Mouse (Mus musculus) lung, postnatal 4 days (tissue): Measurements from ENCODE around the gene Ubash3b.

Experiments
- DNase-seq, 2 experiments: peaks; one replicate each; pipeline ENCODE4 v3.0.0; 2021

Gene Ubash3b

GRCm38 (mm10) chr9:41166886-41167285 lies 5.4 kb upstream of the Ubash3b start:
- no peak for DNase-seq

- DNase-seq, result no peak
These were observed 866 bp upstream of the Ubash3b start for GRCm38 (mm10) chr9:41162363-41162762.

DNA sequence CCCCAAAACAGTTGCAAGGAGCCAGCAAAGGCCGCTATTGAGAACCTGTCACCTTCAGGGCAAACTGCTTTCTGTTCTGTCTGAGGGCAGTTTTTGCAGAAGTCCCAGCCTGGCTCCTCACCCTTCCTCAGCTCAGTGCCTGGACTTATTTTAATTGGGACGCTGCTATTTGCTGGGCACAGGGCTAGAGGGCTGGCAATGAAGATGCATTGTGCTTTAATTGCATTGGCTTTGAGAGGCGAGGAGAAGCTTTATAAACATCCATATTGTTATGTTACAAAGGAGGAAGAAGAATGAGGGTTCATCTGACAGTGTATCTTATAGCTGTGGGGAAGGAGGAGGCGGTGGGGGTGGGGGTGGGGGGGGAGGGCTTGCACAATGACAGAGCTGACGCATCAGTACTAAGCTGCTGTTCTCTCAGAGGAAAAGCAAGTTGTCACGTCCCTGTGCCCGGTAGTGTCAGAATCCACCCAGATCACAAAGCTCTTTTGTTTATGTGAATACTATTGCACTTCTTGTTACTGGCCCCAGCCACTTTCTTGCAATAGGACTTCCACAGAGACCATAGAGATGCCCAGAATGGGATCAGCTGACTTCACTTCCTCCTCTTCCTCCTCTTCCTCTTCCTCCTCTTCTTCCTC lies 841 bp downstream of the Ubash3b start:
- peak; percentile 18 to 31 for DNase-seq

DNA sequence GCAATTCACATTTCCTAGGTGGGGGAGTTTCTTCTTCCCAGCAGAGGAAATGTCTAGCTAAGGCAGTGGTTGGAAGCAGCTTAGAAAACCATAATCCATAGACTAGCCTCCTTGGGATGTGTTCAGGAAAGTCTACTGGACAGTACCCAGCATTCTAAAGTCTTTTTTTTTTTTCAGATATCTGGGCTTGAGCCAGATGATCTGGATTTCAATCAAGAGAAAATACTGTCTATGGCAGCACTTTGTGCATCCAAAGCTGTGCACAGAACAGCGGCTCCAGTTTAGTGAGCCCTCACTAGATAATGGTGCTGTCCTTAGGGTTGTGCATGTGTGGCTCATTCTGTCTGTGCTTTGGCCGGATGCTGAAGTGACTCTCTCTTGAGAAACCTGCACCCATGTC lies 2.3 kb downstream of the Ubash3b start:
- DNase-seq, result no peak

- no peak for DNase-seq
These were observed 3.5 kb downstream of the Ubash3b start for GRCm38 (mm10) chr9:41157872-41158567.

DNA sequence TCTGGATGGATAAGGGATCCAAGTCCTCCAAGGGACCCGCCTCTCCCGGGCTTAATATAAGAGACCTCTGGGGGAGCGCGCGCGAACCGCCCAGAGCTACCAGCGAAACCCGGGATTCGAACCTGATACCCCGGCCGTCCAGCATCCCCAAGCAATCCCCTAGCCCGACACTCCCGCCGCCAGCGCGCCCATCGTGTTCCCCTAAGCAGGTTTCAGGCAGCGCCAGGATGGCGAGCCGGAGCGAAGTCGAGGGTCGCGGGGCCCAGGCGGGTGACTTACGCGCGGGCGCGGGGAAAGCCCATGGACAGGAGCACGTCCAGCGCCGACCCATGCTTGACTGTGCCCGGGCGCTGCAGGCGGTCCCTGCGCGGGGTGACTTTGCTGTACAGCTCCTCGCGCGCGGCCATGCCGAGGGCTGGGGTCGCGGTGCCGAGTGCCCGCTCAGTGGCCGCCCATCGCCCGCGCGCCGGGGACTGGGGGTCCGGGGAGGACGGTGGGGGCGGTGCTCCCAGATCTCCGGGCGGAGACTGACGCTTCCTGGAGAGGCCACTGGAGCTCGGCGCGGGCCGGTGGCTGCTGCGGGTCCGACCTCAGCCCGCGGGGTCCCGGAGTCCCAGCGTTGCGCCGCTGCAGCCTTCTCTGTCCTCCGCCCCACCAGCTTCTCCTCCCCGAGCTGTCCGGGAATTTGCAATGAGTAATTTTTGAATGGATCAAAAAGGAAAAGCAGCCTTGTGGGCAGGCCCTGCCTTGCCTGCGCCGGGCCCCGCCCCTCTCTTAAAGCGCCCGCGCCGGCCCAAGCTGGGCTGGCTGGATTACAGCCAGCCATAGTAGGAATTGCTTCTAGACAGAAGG lies 4.3 kb downstream of the Ubash3b start:
- peak; percentile 79 to 85 for DNase-seq

DNA sequence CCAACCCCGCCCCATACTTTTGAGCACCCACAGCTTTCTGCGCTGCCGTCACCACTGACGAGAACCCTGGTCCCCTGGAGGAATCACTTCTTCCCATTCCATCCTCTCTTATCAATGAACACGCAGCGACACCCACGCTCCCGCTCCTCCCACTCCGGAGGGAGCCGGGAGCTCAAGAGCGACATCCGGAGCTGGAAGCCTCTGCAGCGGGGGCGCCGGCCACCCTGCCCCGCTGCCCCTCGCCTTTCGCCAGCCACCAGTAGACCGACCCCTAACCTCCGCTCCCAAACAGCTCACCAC lies 4.8 kb downstream of the Ubash3b start:
- peak in 1 of 2 experiments; percentile 45 for DNase-seq

- no peak for DNase-seq
These were observed 5.3 kb downstream of the Ubash3b start for GRCm38 (mm10) chr9:41156006-41156719.

- no peak for DNase-seq
These were observed 7.5 kb downstream of the Ubash3b start for GRCm38 (mm10) chr9:41153979-41154378.

- peak; percentile 34 to 50 for DNase-seq
These were observed 8.4 kb downstream of the Ubash3b start for GRCm38 (mm10) chr9:41153050-41153449.

DNA sequence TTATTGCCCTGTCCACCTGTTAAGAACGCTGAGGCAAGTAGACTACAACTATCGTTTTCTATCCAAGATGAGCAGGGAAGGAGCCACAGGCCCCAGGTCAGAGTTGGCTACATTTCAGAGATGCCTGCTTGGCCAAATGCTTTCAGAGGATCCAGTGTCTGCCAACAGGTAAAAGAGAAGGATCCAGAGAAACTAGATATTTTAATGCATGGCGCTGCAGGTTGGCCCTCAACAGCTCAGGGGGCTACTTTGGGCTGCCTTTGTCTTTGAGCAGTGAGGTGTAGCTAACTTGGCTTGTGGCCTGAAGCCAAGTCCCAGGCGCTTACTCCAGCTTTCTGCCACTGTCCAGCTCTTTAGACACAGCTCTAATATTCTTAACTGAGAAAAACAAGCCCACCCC lies 10.0 kb downstream of the Ubash3b start:
- DNase-seq, result no peak

DNA sequence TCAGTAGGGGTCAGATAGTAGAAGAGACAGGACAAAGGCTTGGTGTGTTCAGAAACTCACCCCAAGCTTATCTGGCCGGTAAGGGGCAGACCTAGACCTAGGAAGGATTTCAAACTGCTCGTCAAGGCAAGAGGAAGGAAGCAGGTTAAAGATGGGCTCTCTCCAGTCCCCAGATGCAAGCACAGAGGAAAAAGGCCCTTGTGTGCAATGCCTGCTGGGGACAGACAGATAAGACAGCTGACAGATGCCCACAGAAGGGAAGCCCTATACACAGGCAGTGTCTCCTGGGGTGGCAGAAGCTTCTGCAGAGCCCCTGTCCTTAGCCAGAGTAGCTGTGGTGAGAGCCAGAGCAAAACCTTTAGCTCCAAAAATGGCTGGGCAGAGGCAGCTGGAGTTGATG lies 11.6 kb downstream of the Ubash3b start:
- DNase-seq, result no peak

- DNase-seq, result no peak
These were observed 12.3 kb downstream of the Ubash3b start for GRCm38 (mm10) chr9:41149079-41149676.

DNA sequence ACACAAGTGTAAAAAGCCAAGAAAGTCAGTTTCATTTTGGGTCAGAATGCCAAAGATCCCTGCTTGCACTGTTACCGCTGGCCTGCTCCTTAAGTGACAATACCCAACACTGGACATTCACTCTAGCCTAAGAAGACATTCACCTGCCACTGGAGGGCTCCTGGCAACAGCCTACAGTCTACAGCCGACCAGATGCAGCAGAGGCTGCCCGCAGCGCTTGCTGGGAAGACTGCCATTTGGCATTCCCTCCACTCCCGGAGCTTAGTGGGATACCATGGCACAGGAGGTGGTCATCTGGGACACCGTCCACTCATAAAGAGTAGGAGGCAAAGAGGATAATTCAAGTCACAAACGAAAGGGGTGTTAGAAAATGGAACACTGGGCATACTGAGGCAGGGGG lies 12.9 kb downstream of the Ubash3b start:
- peak in 1 of 2 experiments; percentile 33 for DNase-seq

GRCm38 (mm10) chr9:41147203-41147842 lies 14.2 kb downstream of the Ubash3b start:
- DNase-seq, result peak; percentile 77 to 85

DNA sequence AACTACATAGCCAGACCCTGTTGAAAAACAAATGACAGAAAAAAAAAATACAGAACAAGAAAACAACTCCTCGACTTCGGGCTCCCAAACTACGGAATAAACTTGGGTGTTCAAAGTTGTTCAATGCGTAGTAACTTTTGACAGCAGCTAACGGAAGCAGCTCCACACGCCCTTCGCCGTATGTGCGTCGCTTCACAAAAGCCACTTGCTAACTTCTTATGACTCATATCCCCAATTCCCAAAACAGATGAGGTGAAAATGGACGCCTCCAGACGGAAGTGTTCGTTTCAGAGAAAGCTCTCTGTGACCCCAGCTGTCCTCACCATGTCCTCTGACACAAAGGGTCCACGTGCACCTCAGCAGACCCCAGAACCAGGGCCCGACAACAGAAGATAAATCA lies 17.7 kb downstream of the Ubash3b start:
- DNase-seq, result no peak

DNA sequence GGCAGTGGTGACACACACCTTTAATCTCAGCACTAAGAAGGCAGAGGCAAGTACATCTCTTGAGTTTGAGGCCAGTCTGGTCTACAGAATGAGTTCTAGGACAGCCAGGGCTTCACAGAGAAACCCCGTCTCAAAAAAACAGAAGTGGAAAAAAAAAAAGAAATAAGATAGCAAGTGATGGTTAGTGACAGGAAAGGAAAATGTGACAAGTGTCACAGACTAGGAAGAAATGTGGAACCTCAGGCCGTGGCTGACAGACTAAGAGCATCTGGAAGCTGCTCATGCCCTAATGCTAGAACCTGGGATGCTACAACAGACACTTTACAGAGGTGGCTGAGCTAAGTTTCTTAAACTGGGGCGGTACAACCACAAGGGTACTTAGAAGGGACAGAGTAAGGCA lies 18.4 kb downstream of the Ubash3b start:
- no peak for DNase-seq

GRCm38 (mm10) chr9:41141026-41141425 lies 20.5 kb downstream of the Ubash3b start:
- no peak for DNase-seq

GRCm38 (mm10) chr9:41138987-41139808 lies 22.3 kb downstream of the Ubash3b start:
- no peak for DNase-seq

DNA sequence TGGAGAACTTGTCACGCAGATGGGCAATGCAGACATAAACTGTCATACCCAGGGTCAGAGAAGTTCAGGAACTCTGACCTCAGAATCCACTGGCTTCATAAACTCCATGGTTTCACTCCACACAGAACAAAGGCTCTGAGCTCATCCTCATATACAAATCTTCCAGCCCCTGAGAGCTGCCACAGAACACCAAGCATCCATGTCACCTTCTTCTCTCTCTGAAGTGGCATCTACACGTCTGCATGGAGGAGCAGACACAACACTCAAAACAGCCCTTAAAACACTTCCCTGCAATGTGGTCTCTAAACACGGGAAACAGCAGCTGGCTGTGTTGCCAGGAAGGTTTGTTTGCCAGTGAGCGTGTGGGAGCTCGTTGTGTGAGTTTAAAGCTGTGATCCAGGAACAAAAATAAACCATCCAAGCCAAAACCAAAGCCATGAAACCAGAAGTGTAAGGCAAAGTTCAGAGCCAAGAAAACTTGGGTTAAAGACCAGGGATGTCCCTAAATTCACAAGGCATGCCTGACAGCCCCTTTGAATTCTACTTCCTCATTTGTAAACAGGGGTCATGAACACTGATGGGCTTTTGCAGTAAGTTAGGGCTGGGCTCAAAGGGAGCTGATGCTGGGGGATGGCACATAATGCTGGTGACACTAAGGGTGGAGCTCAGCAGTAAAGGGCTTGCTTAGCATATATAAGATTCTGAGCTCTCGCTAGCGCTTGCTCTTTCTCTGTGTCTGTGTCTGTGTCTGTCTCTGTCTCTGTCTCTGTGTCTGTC lies 24.6 kb downstream of the Ubash3b start:
- DNase-seq, result peak; percentile 60 to 73

GRCm38 (mm10) chr9:41136273-41136672 lies 25.2 kb downstream of the Ubash3b start:
- DNase-seq, result no peak
